Mouse (Mus musculus) megakaryocyte, embryonic 14.5 days (primary cell): ENCODE data around the gene Cacng7. TPM values are rescaled to one million over a fixed set of nuclear protein-coding genes. Genes with fewer than 3 reads are reported as not detected.

Experiments
- H3K27me3 ChIP-seq: replicated peaks from 2 replicates; pipeline ENCODE3; 2012; ENCODE audit warnings: inconsistent platforms
- H3K36me3 ChIP-seq: replicated peaks from 2 replicates; pipeline ENCODE3; 2012; ENCODE audit warnings: low read length, inconsistent platforms, mixed read lengths
- H3K4me1 ChIP-seq: 2 replicates; pipeline ENCODE4 v1.6.1; 2012; ENCODE audit warnings: inconsistent platforms
- H3K4me3 ChIP-seq: replicated peaks from 2 replicates; pipeline ENCODE3; 2012; ENCODE audit warnings: moderate library complexity, mild to moderate bottlenecking, inconsistent platforms
- H3K9me3 ChIP-seq: 2 replicates; pipeline ENCODE4 v1.6.1; 2012; ENCODE audit warnings: inconsistent platforms
- FLI1 ChIP-seq: IDR thresholded peaks from 2 replicates; pipeline ENCODE4 v1.6.1; 2012; ENCODE audit warnings: low read length, inconsistent platforms, mixed read lengths
- GATA1 ChIP-seq: IDR thresholded peaks from 3 replicates; pipeline ENCODE4 v1.6.1; 2012; ENCODE audit warnings: mixed read lengths, low read length, inconsistent platforms, borderline replicate concordance
- polyA plus RNA-seq: library from polyadenylated mRNA; stranded (reverse); fragments of >175 nt; gene quantifications from 2 replicates; pipeline ENCODE4 v1.2.3, GENCODE M21; 2012; ENCODE audit warnings: low replicate concordance; ENCODE audit not compliant: insufficient read depth

The Cacng7 gene
- polyA plus RNA-seq, 1 experiment, result not detected

GRCm38 (mm10) chr7:3302556-3303275 is 30.0 kb upstream of the Cacng7 start:
- Histone ChIP-seq H3K27me3 (peaks cover 58% of the 10 kb centered on the region), H3K4me3 (peak overlapping the region; percentile 91)
- TF ChIP-seq FLI1, result no peak
- no peak for TF ChIP-seq GATA1

GRCm38 (mm10) chr7:3303276-3303781 is 29.4 kb upstream of the Cacng7 start:
- Histone ChIP-seq H3K4me3 (peak overlapping the region; percentile 91), H3K9me3 (no peaks in the 10 kb centered on the region), H3K36me3 (peaks cover 7% of the 10 kb centered on the region), H3K4me1 (peaks cover 35% of the 10 kb centered on the region), H3K27me3 (peaks cover 63% of the 10 kb centered on the region)
- TF ChIP-seq FLI1, result no peak
- no peak for TF ChIP-seq GATA1

More at GRCm38 (mm10) chr7:3302556-3303275, 30.0 kb upstream of the Cacng7 start:
- Histone ChIP-seq H3K4me1 (peaks cover 35% of the 10 kb centered on the region), H3K9me3 (no peaks in the 10 kb centered on the region), H3K36me3 (peaks cover 13% of the 10 kb centered on the region)

- TF ChIP-seq GATA1, result no peak
- Histone ChIP-seq H3K36me3 (peaks cover 5% of the 10 kb centered on the region), H3K27me3 (peaks cover 68% of the 10 kb centered on the region), H3K4me3 (peak overlapping the region; percentile 91), H3K4me1 (peaks cover 35% of the 10 kb centered on the region), H3K9me3 (no peaks in the 10 kb centered on the region)
These were observed 29.0 kb upstream of the Cacng7 start for GRCm38 (mm10) chr7:3303789-3304188.

DNA sequence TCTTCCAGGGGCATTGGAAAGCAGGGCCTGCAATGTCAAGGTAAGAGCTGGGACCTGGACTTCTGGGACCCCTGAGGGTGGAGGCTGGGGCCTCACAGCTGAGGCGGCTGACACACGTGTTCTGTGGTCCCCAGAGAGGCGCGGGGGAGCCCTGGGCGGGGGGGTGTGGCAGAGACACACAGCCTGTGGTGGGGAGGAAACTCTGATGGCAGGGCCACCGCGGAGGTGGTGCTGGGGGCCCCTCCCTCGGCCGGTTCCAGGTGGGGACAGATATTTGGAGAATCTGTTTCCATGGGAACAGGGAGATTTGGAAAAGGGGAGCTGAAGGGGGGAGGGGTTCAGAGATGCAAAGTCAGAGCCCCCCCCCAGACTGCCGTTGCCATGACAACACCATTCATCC is 28.5 kb upstream of the Cacng7 start:
- peaks cover 69% of the 10 kb centered on the region for H3K27me3 ChIP-seq

DNA sequence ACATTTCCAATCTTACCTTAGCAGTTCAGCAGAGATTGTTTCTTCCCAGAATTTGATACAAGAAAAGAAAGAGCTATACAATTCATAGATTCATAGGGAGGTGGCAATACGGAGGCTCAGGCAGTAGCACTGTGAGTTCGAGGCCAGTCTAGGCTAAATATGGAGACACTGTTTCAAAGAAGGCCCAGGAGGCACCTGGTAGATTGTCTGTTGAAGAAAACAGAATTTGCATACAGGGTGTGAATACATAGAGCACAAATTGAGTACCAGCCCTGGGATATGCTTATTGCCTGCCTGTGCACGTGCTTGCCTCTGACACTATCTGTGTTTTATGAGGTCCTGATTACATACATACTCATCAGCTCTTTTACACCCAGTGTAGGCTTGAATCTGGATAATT is 26.4 kb upstream of the Cacng7 start:
- Histone ChIP-seq H3K4me1 (peaks cover 30% of the 10 kb centered on the region), H3K27me3 (peaks cover 68% of the 10 kb centered on the region), H3K36me3 (no peaks in the 10 kb centered on the region), H3K9me3 (peaks cover 17% of the 10 kb centered on the region), H3K4me3 (no peak overlapping the region)
- TF ChIP-seq FLI1, result no peak
- no peak for TF ChIP-seq GATA1

More for the DNA sequence above, 28.5 kb upstream of the Cacng7 start:
- Histone ChIP-seq H3K9me3 (no peaks in the 10 kb centered on the region), H3K4me3 (no peak overlapping the region), H3K36me3 (peaks cover 5% of the 10 kb centered on the region), H3K4me1 (peaks cover 35% of the 10 kb centered on the region)
- TF ChIP-seq FLI1 (no peak), GATA1 (no peak)

GRCm38 (mm10) chr7:3308646-3309045 is 24.1 kb upstream of the Cacng7 start:
- TF ChIP-seq GATA1, result no peak
- TF ChIP-seq FLI1, result no peak
- H3K4me1 ChIP-seq, result peaks cover 8% of the 10 kb centered on the region
- no peak overlapping the region for H3K4me3 ChIP-seq
- peaks cover 17% of the 10 kb centered on the region for H3K9me3 ChIP-seq
- H3K36me3 ChIP-seq, result no peaks in the 10 kb centered on the region
- H3K27me3 ChIP-seq, result peaks cover 54% of the 10 kb centered on the region

DNA sequence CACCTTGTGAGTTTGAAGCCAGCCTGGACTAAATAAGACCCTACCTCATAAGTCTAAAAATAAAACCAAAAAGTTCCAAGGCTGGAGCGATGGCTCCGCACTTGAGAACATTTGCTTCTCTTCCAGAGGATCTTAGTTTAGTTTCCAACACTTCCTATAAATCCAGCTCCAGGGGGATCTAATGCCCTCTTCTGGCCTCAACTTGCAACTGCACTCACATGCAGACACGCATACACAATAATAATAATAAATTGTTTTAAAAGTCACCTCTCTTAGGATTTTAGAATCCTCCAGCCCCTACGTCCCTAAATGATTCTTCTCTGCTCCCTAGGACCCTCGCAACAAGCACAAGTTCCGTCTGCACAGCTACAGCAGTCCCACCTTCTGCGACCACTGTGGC is 22.5 kb upstream of the Cacng7 start:
- TF ChIP-seq GATA1 (no peak), FLI1 (no peak)
- peaks cover 46% of the 10 kb centered on the region for H3K27me3 ChIP-seq
- H3K36me3 ChIP-seq, result no peaks in the 10 kb centered on the region
- H3K4me3 ChIP-seq, result peak overlapping the region; percentile 9
- H3K4me1 ChIP-seq, result no peaks in the 10 kb centered on the region
- H3K9me3 ChIP-seq, result peaks cover 17% of the 10 kb centered on the region

DNA sequence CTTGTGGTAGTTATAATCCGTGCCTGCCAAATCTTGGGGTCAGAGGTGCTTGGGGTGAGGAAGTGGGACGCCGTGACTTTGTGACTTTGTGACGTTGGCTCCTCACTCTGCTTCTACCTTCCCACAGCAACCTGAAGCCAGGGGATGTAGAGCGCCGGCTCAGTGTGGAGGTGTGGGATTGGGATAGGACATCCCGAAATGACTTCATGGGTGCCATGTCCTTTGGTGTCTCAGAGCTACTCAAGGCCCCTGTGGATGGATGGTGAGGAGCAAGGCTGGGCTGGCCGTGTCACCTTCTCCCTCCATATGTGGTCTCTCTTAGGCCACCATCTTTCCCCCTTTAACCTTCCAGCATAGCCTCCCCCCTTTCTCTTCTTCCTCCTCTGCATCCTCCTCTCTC is 19.2 kb upstream of the Cacng7 start:
- TF ChIP-seq FLI1 (no peak), GATA1 (no peak)
- H3K9me3 ChIP-seq, result peaks cover 17% of the 10 kb centered on the region
- H3K4me1 ChIP-seq, result no peaks in the 10 kb centered on the region
- H3K36me3 ChIP-seq, result no peaks in the 10 kb centered on the region
- H3K27me3 ChIP-seq, result peaks cover 30% of the 10 kb centered on the region
- H3K4me3 ChIP-seq, result no peak overlapping the region

DNA sequence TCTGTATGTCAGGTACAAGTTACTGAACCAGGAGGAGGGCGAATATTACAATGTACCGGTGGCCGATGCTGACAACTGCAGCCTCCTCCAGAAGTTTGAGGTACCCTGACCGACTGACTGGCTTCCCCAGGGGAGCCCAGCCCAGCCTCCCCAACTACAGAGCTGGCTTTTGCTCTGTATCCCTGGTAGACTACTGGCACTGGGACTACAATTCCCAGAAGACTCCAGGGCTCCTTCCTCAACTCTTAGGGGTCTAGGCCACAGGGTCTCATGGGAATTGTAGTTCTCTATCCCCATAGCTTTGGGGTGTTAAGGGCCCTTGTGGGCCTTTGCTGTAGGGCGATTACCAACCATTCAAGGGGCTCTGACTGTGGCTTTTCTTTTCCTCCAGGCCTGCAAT is 18.6 kb upstream of the Cacng7 start:
- H3K4me3 ChIP-seq, result no peak overlapping the region
- TF ChIP-seq FLI1, result no peak
- no peak for TF ChIP-seq GATA1

DNA sequence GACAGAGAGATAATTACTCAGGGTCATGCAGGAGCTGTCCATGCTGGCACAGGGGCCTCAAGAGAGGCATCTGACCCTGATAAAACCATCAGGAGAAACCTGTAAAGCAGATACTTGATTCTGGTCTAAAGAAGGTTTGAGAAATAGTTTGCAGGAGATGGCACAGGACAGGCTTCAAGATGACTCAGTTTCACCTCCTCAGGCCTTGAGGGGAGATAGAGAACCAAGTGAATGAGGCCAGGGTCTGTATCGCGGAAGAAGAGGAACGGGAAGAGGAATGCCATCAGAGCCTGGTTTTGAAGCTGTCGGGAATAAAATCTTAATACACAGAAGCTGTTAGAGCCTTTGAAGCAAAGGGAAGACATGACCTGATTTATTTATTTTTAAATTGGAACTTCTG is 15.1 kb upstream of the Cacng7 start:
- Histone ChIP-seq H3K36me3 (no peaks in the 10 kb centered on the region), H3K4me3 (no peak overlapping the region), H3K9me3 (no peaks in the 10 kb centered on the region), H3K4me1 (no peaks in the 10 kb centered on the region), H3K27me3 (peaks cover 25% of the 10 kb centered on the region)
- TF ChIP-seq FLI1 (no peak), GATA1 (no peak)

More for the DNA sequence above, 18.6 kb upstream of the Cacng7 start:
- H3K9me3 ChIP-seq, result peaks cover 17% of the 10 kb centered on the region
- peaks cover 27% of the 10 kb centered on the region for H3K27me3 ChIP-seq
- H3K36me3 ChIP-seq, result no peaks in the 10 kb centered on the region
- no peaks in the 10 kb centered on the region for H3K4me1 ChIP-seq

GRCm38 (mm10) chr7:3320856-3321255 is 11.9 kb upstream of the Cacng7 start:
- Histone ChIP-seq H3K9me3 (no peaks in the 10 kb centered on the region), H3K4me1 (no peaks in the 10 kb centered on the region), H3K4me3 (no peak overlapping the region), H3K27me3 (peaks cover 12% of the 10 kb centered on the region), H3K36me3 (no peaks in the 10 kb centered on the region)
- TF ChIP-seq FLI1 (no peak), GATA1 (no peak)
